Mouse (Mus musculus): ENCODE measurements around the gene Slc4a5.
"Not testable (repeated sequence)": the region's sequence is repeated elsewhere in the genome, so short reads cannot be mapped to it uniquely, and the experiment has no call there.

Slc4a5 gene

GRCm38 (mm10) chr6:83309017-83309416 lies 89.4 kb downstream of the Slc4a5 start:
- CTCF ChIA-PET, result no interaction called here

GRCm38 (mm10) chr6:83311206-83311605 lies 91.6 kb downstream of the Slc4a5 start:
- CTCF ChIA-PET, result no interaction called here

GRCm38 (mm10) chr6:83312021-83312420 lies 92.4 kb downstream of the Slc4a5 start:
- CTCF ChIA-PET, result no interaction called here

GRCm38 (mm10) chr6:83312514-83312913 lies 92.9 kb downstream of the Slc4a5 start:
- CTCF ChIA-PET, result interaction anchor here (0.6 kb wide), 1 partner anchor 15 kb away, joined by 4 read pairs; no protein-coding TSS in a partner anchor

GRCm38 (mm10) chr6:83315293-83315692 lies 95.7 kb downstream of the Slc4a5 start:
- CTCF ChIA-PET, result no interaction called here

GRCm38 (mm10) chr6:83316022-83316421 lies 96.4 kb downstream of the Slc4a5 start:
- CTCF ChIA-PET, result no interaction called here

GRCm38 (mm10) chr6:83317108-83317741 lies 97.6 kb downstream of the Slc4a5 start:
- CTCF ChIA-PET, result interaction anchor here (0.6 kb wide), 1 partner anchor 386 kb away, joined by 3 read pairs; no protein-coding TSS in a partner anchor

- CTCF ChIA-PET, result interaction anchor here (1.2 kb wide), 1 partner anchor 10 kb away, joined by 3 read pairs; no protein-coding TSS in a partner anchor
Observed at GRCm38 (mm10) chr6:83321927-83322326, 102.3 kb downstream of the Slc4a5 start.

- CTCF ChIA-PET, result no interaction called here
Observed at GRCm38 (mm10) chr6:83322794-83323193, 103.2 kb downstream of the Slc4a5 start.

- CTCF ChIA-PET, result no interaction called here
Observed at GRCm38 (mm10) chr6:83323652-83324419, 104.2 kb downstream of the Slc4a5 start.

GRCm38 (mm10) chr6:83325525-83326393 lies 106.1 kb downstream of the Slc4a5 start, which contains the start of the genes Mthfd2 and Mob1a:
Gene Mthfd2 (minus strand): TSS chr6:83325908.
Gene Mob1a (plus strand): TSS chr6:83326016.
- CTCF ChIA-PET, result interaction anchor here (0.9 kb wide), 1 partner anchor 9 kb away, joined by 3 read pairs; no protein-coding TSS in a partner anchor

GRCm38 (mm10) chr6:83326394-83326736 lies 106.7 kb downstream of the Slc4a5 start:
- CTCF ChIA-PET, result interaction anchor here (0.6 to 1.3 kb wide), 4 partner anchors 10 to 192 kb away, joined by 3 to 4 read pairs (median 3); no protein-coding TSS in a partner anchor

GRCm38 (mm10) chr6:83326761-83327160 lies 107.1 kb downstream of the Slc4a5 start:
- CTCF ChIA-PET, result interaction anchor here (0.6 to 1.3 kb wide), 3 partner anchors 23 to 193 kb away, joined by 3 to 4 read pairs (median 3); no protein-coding TSS in a partner anchor

- CTCF ChIA-PET, result interaction anchor here (0.6 to 1.3 kb wide), 2 partner anchors 15 to 22 kb away, joined by 3 to 4 read pairs; no protein-coding TSS in a partner anchor
Observed at GRCm38 (mm10) chr6:83327591-83328190, 108.1 kb downstream of the Slc4a5 start.

GRCm38 (mm10) chr6:83341387-83341786 lies 121.8 kb downstream of the Slc4a5 start:
- CTCF ChIA-PET, result no interaction called here

- CTCF ChIA-PET, result interaction anchor here (0.5 kb wide), 1 partner anchor 13 kb away, joined by 3 read pairs; no protein-coding TSS in a partner anchor
Observed at GRCm38 (mm10) chr6:83342957-83343356, 123.3 kb downstream of the Slc4a5 start.

- CTCF ChIA-PET, result not testable (repeated sequence)
Observed at GRCm38 (mm10) chr6:83345285-83345684, 125.7 kb downstream of the Slc4a5 start.

GRCm38 (mm10) chr6:83347916-83348315 lies 128.3 kb downstream of the Slc4a5 start:
- CTCF ChIA-PET, result no interaction called here

GRCm38 (mm10) chr6:83348873-83349272 lies 129.2 kb downstream of the Slc4a5 start, which contains the start of gene Bola3:
Gene Bola3 (plus strand): TSS chr6:83349147.
- CTCF ChIA-PET, result no interaction called here

- CTCF ChIA-PET, result interaction anchor here (0.6 to 1.5 kb wide), 2 partner anchors 22 to 107 kb away, joined by 3 to 17 read pairs; no protein-coding TSS in a partner anchor
Observed at GRCm38 (mm10) chr6:83349274-83349958, 129.8 kb downstream of the Slc4a5 start.

Data from spleen, embryonic (tissue).